Mouse (Mus musculus) ovary, postnatal 14 days (tissue): ENCODE measurements at regions not wholly inside any gene's neighbourhood (a gene's known extent, or its start where the extent isn't known, plus 50 kb on each side); places are given as distances from the start of the nearest gene placed in this dataset.

ENCODE experiments used
- DNase-seq: peaks from one replicate; pipeline ENCODE4 v3.0.0; 2022; ENCODE audit warnings: low spot score

DNA sequence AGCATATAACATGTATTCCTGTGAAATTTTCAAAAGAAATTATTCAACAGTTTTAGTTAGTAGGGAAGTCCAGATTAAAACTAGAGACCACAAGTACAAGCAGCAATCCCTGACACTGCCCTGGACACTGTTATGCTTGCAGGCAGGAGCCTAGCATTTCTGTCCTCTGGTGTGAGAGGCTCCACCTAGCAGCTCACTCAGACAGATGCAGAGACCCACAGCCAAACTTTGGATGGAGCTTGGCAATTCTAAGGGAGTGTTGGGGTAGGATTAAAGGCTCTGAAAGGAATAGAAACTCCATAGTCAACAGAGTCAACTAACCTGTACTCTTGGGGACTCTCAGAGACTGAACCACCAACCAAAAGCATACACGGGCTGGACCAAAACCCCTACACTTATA, 509.8 kb downstream of the Flrt2 start:
- DNase-seq: no peak

DNA sequence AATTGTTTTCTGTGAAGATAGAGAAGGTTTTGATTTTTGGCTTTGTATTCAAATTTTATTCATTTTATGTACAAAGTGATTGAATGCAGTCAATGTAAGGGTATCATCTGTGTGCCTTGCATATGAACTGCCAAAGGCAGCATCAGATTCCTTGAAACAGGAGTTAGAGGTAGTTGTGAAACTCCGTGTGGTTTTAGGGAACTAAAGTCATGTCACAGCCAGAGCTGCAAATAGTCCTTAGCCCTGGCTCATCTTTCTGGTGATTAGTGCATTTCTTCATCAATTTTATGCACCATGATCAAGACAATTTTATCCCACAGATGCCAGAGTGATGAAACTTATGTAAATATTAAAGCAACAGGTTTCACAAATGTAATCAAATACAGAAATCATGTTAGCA, 534.4 kb downstream of the Flrt2 start:
- no peak for DNase-seq

DNA sequence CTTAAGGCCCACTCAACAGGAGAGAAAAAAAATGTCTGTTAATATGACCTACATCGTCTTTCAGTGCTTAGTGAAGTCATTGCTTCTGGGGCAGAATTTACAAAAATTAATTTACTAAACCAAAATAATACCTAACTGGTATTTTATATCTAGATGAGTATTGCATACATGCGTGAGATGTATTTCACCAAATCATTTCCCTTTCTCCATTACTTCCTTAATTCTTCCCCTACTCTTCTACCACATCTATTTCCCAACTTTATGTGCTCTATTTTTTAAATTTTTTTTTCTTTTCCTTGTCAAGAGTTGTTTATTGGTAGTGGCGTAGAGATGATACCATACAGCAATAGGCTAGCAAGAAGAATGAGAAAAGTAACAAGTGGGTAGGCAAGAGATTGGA, 536.7 kb downstream of the Flrt2 start:
- no peak for DNase-seq

DNA sequence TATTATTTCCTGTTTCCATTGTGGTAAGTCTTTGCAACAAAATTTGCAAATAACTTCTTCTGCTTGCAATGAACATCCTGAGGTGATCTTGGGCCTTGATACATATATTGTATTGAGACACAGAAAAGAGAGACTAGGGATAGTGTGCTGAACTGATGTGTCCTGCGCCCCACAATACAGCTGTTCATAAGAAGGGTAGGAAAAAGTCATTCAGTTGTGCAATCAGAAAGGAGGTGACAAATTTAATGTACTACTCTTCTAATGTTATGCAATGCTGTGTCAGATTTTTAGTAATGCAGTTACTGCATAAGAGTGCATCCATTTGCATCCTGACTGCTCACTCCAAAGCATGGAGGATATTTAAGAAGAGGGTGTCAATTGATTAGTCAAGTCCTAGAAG, 543.5 kb downstream of the Flrt2 start:
- no peak for DNase-seq

DNA sequence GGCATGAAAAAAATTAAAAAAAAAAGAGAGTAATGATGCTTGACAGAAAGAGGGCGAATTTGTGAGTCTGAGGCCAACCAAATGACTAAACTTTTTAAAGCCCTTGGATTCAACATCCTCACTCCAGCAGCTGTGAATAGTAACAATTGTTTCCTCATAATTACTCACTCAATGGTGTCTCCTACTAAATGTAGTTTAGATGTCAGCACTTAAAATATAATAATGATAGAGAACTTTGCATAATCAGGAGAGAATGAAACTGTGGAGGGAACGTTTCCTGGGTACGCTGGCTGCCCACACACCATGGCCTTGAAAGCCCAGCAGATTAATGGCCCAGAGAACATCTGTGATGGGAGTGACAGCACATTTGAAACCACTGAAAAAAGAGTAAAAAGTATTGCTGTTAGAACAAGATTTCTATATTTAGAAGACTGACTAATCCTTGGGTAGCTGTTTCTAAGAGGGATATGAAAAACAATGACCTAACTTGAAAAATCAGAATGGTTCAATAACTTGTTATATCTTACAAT, 544.0 kb downstream of the Flrt2 start:
- DNase-seq: no peak

DNA sequence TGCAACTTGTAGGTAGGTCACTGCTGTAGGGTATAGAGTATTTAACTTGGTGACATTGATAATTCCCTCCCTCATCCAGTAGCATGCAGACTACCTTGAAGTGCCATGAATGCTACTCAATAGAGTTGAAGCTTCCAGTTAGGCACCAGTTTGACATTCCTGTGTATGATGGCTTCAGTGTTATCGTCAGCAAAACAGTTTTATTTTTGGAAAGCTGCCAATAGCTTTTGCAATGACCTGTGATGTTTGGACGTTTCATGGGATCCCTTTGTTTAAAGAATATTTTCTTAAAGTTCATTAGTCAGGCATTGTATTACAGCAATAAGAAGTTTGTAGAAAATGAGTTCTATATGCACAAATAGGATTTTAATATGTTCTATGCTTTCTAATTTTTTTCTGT, 547.6 kb downstream of the Flrt2 start:
- no peak for DNase-seq

DNA sequence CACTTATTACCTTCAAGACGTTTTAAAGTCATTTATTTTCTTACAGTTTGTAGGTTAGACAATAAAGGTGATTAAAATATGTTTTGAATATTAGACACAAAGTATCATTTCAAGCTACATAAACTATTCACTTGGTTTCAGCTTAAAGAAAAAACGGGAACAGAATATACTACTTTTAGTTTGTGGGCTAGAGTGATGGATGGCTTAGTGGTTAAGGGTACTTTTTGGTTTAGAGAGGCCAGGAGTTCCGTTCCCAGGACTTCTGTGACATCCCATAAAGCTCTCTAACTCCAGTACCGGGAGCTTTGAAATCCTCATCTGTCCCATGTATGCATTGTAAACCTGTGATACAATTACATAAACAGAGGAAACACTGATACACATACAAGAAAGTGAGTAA, 570.0 kb downstream of the Flrt2 start:
- DNase-seq: no peak

DNA sequence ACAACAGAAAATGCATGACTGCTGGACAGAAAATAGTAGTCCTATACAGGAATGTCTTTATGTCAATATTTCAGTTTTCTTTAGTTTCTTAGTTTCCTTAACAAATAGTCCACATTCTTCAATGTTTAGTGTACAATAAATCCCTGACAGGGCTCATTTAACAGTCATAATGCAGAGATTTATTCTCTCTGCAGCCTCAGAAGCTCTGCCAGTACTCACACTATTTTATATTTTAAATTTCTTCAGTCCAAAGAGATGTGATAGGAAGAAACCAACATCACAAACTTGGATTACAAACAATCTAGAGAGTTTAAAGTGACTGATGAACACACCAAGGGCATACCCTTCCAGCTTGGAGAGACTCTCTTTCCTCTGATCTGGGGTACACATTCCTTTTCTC, 583.9 kb downstream of the Flrt2 start:
- DNase-seq: no peak

DNA sequence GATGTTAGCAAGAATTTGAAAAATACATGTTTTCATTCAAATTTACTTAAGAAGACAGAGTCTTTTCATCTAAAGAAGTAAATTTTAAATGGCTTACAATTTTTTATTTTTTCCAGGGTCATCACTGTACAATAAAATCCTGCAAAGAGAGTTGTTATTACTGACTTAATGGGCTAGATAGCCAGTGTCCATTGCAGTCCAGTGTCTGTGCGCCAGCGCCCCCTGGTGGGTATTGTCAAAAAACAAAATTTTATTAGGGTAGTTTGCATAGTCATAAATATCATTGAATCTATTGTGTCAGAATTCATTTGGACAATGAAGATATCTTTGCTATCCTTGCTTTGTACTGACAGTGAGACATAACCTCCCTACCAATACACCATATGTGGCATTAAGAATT, 619.1 kb downstream of the Flrt2 start:
- DNase-seq: peak; percentile 33

DNA sequence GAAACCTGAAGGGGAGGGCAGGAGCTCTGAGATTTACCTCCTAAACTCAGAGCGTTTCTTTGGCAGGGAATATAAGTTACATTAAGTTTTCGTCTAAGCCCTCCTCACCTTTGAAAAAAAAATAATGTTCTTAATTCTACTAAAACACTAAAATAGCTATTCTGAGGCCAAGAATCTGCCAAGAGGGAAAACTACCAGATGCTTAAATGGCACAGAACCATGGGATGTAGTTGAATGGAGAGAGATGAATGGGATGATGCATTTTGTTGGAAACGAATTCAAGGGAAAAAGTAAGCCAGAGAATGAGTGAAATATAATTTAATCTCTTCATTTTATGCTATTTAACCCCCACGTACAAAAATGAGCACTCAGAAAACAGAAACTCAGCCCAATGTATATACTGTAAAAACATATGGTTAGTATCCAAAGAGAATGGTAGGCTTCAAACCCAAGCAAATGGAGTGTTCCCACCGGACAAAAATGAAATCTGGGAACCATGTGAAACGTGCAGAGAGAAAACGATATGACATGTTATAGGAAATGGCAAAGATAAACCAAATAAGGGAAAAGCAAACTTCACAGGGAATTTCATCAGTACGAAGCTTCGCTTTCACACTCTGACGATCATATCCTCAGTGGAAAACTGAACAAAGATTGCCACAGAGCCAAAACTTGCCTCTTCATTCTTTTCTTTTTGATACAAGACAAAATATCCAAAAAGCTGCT, 631.2 kb downstream of the Flrt2 start:
- DNase-seq: no peak

DNA sequence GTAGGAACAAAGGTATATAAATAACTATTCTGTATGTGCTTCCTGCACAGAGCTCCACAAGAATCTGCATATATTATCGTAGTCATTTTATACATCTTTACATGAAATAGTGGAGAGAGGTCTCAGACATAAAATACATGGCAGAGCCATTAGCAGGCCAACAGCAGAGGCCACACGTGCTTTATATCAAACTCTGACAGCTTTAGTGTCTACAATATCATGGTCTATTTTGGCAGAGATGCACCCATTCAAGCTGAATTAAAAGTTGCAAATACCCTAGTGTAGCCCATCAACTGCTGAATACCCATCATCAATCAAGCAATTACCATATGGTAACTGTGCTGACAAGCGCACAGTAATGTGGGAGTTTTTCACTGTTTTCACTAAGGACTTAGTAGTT, 659.1 kb downstream of the Flrt2 start:
- no peak for DNase-seq

DNA sequence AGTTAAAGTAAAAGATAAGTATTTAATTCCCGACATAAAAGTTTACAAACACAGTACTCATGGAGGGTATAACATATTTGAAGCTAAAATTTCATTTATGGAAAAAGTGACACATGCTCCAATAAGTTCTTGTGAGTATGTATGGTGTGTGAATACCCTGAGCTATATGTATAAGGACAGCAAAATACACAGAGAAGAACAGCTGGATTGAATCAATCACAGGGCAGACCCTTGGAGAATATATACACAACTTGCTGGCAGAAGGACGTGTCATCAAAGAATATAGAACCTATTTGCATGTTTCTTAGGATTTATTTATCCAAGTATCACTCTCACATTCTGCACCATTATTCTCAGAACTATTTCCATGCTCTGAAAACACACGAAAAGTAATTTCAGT, 686.9 kb downstream of the Flrt2 start:
- DNase-seq: no peak

DNA sequence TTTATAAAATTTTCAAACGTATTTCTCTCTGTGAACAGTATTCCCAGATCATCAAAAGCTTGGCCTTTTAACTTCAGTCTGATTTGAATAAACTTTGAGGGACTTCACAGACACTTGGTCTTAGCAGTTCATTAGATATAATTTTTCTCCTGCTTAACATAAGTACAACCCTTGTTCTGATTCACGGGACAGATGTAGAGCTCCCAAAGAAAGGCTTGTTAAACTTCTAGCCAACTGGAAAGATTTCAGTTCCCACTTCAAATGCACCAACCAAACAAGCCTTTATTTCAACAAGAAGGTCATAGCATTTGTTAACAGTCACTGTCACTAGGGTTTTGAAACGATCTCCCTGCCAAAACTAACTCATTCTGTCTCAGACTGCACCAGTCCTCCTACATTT, 727.1 kb downstream of the Flrt2 start:
- DNase-seq: no peak

DNA sequence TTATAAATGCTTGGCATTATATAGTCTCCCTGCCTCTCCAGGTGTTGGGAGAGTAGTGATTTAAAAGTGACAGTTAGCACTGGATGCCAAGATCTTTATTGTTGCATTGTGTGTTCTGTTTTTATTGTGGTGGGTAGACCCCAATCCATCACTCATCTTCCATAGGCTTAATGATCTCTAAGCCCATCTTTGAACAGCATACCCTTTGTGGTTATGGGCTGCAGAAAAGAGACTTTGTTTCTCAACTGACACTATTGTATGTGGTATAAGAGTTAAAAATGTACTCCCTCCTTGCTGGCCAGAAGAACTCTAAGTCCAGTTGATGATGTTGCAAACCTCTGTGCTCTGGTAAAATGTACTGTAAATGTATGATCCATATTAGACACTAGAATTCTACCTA, 727.5 kb downstream of the Flrt2 start:
- DNase-seq: no peak

DNA sequence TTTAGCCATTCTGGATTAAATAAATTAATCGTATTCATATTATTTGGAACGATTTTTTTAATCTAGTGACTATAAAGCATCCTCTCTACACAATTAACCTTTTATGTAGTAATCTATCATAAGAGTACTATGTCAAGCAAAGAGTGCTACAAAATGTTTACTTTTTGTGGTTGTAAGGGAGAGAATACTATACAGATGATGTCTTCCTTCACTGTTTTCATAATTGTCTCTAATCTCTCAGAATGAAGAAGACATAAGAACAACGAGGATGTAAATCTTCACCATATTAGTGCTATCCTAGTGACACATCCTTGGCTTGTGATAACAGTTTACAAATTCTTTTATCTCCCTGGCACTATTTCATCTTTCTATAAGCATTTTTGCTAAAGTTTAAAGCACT, 735.6 kb downstream of the Flrt2 start:
- DNase-seq: no peak

DNA sequence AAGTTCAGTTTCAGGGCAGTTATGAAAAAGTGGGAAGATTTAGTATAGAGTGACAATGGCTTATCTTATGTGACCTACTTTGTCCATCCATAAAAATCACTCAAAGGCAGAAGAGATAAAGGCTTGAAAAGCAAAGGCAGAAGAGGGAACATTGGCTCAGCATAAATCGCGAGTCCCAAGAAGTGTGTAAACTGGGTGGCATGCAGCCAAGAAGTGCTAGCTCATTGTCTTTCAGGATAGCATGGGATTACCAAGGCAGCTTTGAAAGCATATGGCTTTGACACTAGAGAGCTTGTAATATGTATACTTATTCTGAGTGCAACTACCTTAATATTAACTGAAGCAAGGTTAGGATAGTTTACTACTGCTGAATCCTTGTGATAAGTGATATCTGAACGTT, 750.5 kb downstream of the Flrt2 start:
- DNase-seq: no peak

DNA sequence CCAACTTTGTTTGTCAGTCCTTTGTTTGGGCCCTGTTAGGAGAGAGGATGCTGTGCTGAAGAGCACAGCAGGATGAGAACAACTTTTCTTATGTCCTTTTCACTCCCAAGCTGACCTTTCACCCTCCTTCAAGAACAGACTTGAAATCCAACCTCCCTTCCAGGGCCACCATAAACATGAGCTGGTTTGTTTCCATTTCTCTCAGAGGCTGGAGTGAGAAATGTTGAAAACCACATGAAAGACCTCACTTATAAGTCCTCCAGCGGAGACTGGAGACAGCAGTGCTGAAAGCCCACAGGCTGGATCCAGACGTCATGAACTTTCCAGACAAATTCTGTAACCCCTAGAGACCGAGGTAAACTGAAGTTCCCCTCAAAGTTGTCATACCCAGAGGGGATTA, 761.3 kb downstream of the Flrt2 start:
- peak; percentile 1 for DNase-seq

DNA sequence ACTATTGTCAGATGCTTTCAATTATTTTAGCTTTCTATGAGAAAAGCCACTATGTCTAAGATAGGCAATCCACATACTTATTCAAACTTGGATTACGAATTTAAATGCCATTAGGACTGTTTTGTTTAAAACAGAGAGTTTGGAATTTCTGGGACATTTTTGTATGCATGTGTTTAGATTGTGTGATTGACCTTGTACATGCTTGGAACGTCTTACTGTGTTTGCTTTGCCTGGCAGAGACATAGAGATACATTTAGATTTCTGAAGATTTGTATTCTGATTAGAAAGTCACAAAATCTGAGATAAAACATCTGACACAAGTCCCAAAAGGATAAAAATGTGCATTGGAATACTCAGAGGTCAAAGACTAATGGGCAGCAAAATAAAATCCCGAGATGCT, 784.3 kb downstream of the Flrt2 start:
- no peak for DNase-seq

DNA sequence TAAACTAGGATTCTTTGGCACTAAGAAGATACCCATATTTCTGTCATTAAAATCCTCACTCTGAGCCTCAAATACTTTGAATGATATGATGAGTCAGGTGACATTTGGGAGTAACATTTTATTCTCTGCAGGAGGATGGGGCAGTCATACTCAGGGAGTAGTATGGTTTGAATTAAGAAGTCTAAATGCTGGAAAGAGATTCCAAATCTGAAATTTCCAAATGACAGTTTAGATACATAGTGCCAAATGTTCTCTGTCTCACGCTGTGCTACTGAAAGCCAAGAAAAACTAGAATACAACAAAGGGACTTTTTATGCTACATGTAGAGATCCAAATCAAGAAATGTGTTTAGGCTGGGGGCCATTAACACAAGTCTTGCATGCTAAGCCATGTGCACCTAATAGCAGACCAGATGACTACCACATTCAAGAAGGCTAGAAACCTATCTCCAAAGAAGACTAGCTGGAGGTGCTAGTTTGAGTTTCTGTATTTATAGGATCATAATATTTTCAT, 796.5 kb downstream of the Flrt2 start:
- no peak for DNase-seq

DNA sequence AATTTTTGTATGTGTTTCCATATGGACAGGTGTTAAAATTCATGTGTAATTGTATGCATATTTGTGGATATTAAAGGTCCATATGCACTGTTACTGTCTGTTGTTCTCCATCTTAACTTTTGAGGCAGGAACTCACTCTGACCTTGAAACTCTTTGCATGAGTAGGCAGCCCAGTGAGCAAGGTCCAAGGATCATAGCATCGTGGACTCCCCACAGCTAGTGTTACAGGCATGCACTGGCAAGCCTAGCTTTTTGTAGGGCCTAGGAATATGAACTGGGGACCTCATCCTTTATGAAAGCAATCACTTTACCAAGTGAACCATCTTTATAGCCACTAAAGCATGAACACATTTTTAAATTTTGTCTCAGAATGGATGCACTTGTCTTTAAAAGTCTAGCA, 817.6 kb downstream of the Flrt2 start:
- no peak for DNase-seq

DNA sequence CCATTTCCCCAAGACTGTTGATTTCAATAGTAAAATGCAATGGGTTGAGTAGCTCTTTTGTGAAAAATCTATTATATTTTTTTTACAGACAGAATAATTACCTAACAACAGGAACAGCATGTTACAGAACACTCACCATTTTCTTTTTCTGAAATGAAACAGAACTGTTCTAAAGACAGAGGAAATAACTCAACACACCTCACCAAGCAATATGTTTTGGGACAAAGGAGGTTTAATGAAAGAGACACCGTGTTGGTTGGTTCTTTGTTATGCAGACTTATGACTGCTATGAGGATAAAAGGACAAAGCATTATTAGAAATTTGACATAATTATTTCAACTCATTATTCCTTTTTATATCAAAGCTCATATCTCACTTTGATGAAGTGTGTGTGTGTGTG, 866.8 kb downstream of the Flrt2 start:
- DNase-seq: no peak

DNA sequence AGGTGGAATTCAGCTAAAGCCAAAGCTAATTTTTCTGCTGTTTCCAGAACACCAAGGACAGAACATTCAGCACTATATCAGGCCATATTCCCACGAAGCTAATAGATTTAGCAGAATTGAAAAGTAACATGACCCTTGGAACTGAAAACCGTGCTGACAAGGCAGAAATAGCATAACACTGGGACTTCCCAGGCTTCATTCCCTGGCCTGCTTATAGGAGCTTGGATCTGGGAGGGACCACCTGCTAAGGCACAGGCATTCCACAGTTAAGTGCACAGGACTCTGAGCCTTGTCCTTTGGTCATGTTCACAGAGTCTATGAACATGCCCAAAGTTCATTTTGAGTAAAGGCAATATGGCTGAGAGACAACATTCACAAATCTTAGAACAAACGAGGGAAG, 902.8 kb downstream of the Flrt2 start:
- DNase-seq: no peak

DNA sequence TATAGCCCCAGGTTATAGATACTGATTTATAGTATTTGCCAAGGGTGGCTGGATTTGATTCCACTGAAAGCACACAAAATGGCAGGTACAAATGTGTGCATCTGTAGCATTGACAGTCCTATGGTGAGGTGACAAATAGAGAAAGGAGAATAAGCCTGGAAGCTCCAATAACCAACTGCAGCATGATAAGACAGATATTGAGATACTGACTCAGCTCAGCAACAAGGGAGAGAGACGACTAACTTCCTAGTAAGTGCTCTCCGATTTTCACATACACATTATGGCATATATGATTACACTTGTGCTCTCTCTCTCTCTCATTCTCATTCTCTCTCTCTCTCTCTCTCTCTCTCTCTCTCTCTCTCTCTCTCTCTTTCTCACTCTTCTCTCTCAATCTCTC, 923.1 kb downstream of the Flrt2 start:
- no peak for DNase-seq

DNA sequence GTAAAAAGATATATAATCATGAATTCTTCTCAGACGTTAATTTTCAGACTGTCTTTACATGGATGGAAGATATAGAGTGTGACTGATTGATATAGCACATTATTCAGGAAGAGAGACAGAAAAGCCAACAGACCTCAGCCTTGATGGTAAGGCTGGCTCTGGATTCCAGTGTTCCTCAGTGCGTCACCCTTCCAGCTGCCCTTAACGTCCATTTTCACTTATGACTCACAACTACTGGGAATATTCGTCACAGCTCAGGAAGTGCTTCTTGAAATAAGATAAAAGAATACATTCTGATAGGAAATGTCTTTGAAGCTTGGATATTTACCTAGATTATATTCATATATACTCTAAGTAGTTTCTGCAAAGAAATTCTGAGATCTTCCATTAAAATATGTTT, 923.8 kb downstream of the Flrt2 start:
- DNase-seq: no peak
